Mouse (Mus musculus) CH12.LX (cell line): ENCODE data around the gene Midn. TPM values are rescaled to one million over a fixed set of nuclear protein-coding genes. Genes with fewer than 3 reads are reported as not detected.
A peak's percentile ranks its signal among the peaks of the same experiment; 100 is the strongest.

Source experiments
- DNase-seq: peaks from one replicate; pipeline ENCODE4 v3.0.0-alpha.2; 2013; ENCODE audit errors: extremely low read depth
- H3K27ac ChIP-seq: 2 replicates; pipeline ENCODE4 v1.5.1; 2012; ENCODE audit warnings: low read depth, mild to moderate bottlenecking, control low read depth, moderate library complexity; ENCODE audit not compliant: insufficient read depth
- H3K27me3 ChIP-seq: replicated peaks from 2 replicates; pipeline ENCODE3; 2012; ENCODE audit warnings: inconsistent platforms
- H3K36me3 ChIP-seq, 2 experiments: replicated peaks in 1 of 2; 2 replicates each; pipeline versions ENCODE3 to v1.6.1; 2012; ENCODE audit warnings: inconsistent platforms in 1 of 2, low read length in 1 of 2, mild to moderate bottlenecking in 1 of 2, mixed read lengths in 1 of 2, moderate library complexity in 1 of 2; ENCODE audit not compliant: control insufficient read depth in 1 of 2, insufficient read depth in 1 of 2
- H3K4me1 ChIP-seq, 2 experiments: 2 replicates each; pipeline ENCODE4 v1.6.1; 2012; ENCODE audit warnings: inconsistent platforms in 1 of 2, moderate library complexity in 1 of 2; ENCODE audit not compliant: insufficient read depth in 2 of 2, control insufficient read depth in 1 of 2
- H3K4me2 ChIP-seq: 2 replicates; pipeline ENCODE4 v1.6.1; 2012; ENCODE audit warnings: low read depth, mild to moderate bottlenecking, control low read depth; ENCODE audit not compliant: poor library complexity, insufficient read depth, severe bottlenecking
- H3K4me3 ChIP-seq, 3 experiments: fragments of 150-350 bp in 1 of 3; sonication (generic) in 1 of 3; replicated peaks in 1 of 3; 2 replicates each; pipeline versions ENCODE3 to v1.5.1; 2011 to 2012; ENCODE audit warnings: low read depth in 2 of 3, low read length in 2 of 3, mild to moderate bottlenecking in 2 of 3, moderate library complexity in 2 of 3, control low read depth in 1 of 3, improper control_type of control experiment in 1 of 3, inconsistent platforms in 1 of 3, mixed read lengths in 1 of 3; ENCODE audit not compliant: poor library complexity in 1 of 3
- H3K79me2 ChIP-seq: replicated peaks from 2 replicates; pipeline ENCODE4 v1.6.1; 2012; ENCODE audit warnings: mild to moderate bottlenecking, moderate library complexity; ENCODE audit not compliant: control insufficient read depth, poor library complexity, insufficient read depth, severe bottlenecking; ENCODE audit errors: extremely low read depth
- H3K9ac ChIP-seq: 2 replicates; pipeline ENCODE4 v1.6.1; 2012; ENCODE audit warnings: low read depth, mild to moderate bottlenecking, control low read depth, moderate library complexity; ENCODE audit not compliant: insufficient read depth
- H3K9me3 ChIP-seq: replicated peaks from 2 replicates; pipeline ENCODE3; 2012; ENCODE audit warnings: low read length, inconsistent platforms, mixed read lengths
- BHLHE40 ChIP-seq: IDR thresholded peaks from 2 replicates; pipeline ENCODE4 v1.6.1; 2011; ENCODE audit warnings: mild to moderate bottlenecking, low read depth, low read length, improper control_type of control experiment
- CHD1 ChIP-seq: IDR thresholded peaks from 2 replicates; pipeline ENCODE4 v1.6.1; 2012; ENCODE audit warnings: low read depth, low read length, improper control_type of control experiment, inconsistent platforms
- CHD2 ChIP-seq: IDR thresholded peaks from 2 replicates; pipeline ENCODE4 v1.6.1; 2011; ENCODE audit warnings: low read length, improper control_type of control experiment
- CTCF ChIP-seq, 2 experiments: IDR thresholded peaks in 1 of 2; conservative IDR thresholded peaks in 1 of 2; 2 replicates each; pipeline ENCODE4 v1.5.1; 2011 to 2012; ENCODE audit warnings: low read depth in 2 of 2, low read length in 2 of 2, improper control_type of control experiment in 1 of 2, inconsistent platforms in 1 of 2, mild to moderate bottlenecking in 1 of 2, moderate library complexity in 1 of 2
- E2F4 ChIP-seq: IDR thresholded peaks from 2 replicates; pipeline ENCODE4 v1.6.1; 2011; ENCODE audit warnings: low read depth, low read length, improper control_type of control experiment; ENCODE audit not compliant: insufficient replicate concordance
- ELF1 ChIP-seq: IDR thresholded peaks from 2 replicates; pipeline ENCODE4 v1.6.1; 2014; ENCODE audit warnings: low read depth, mild to moderate bottlenecking, inconsistent platforms, low read length, improper control_type of control experiment
- EP300 ChIP-seq: IDR thresholded peaks from 2 replicates; pipeline ENCODE4 v1.6.1; 2011; ENCODE audit warnings: low read length, improper control_type of control experiment
- ETS1 ChIP-seq: conservative IDR thresholded peaks from 2 replicates; pipeline ENCODE4 v1.6.1; 2012; ENCODE audit warnings: low read depth, mild to moderate bottlenecking, inconsistent platforms, low read length, improper control_type of control experiment, moderate library complexity
- GABPA ChIP-seq: IDR thresholded peaks from 2 replicates; pipeline ENCODE4 v1.6.1; 2012; ENCODE audit warnings: low read depth, low read length, improper control_type of control experiment, inconsistent platforms; ENCODE audit not compliant: insufficient replicate concordance
- HCFC1 ChIP-seq: IDR thresholded peaks from 2 replicates; pipeline ENCODE4 v1.6.1; 2012; ENCODE audit warnings: low read depth, mild to moderate bottlenecking, inconsistent platforms, low read length, improper control_type of control experiment
- IRF4 ChIP-seq: IDR thresholded peaks from 2 replicates; pipeline ENCODE4 v1.6.1; 2014; ENCODE audit warnings: low read depth, mild to moderate bottlenecking, inconsistent platforms, low read length, improper control_type of control experiment
- JUN ChIP-seq: IDR thresholded peaks from 2 replicates; pipeline ENCODE4 v1.6.1; 2011; ENCODE audit warnings: low read depth, mild to moderate bottlenecking, low read length, improper control_type of control experiment, moderate library complexity; ENCODE audit not compliant: insufficient read depth
- JUND ChIP-seq: conservative IDR thresholded peaks from 2 replicates; pipeline ENCODE4 v1.6.1; 2011; ENCODE audit warnings: low read depth, low read length, improper control_type of control experiment
- KAT2A ChIP-seq: IDR thresholded peaks from 2 replicates; pipeline ENCODE4 v1.6.1; 2012; ENCODE audit warnings: low read length, improper control_type of control experiment, inconsistent platforms; ENCODE audit not compliant: insufficient replicate concordance
- MAFK ChIP-seq: IDR thresholded peaks from 2 replicates; pipeline ENCODE4 v1.6.1; 2011; ENCODE audit warnings: low read length, improper control_type of control experiment; ENCODE audit not compliant: insufficient replicate concordance
- MAX ChIP-seq: IDR thresholded peaks from 2 replicates; pipeline ENCODE4 v1.6.1; 2011; ENCODE audit warnings: low read length, improper control_type of control experiment
- MAZ ChIP-seq: IDR thresholded peaks from 2 replicates; pipeline ENCODE4 v1.6.1; 2012; ENCODE audit warnings: low read depth, mild to moderate bottlenecking, inconsistent platforms, low read length, improper control_type of control experiment, moderate library complexity
- MEF2A ChIP-seq: IDR thresholded peaks from 2 replicates; pipeline ENCODE4 v1.6.1; 2014; ENCODE audit warnings: low read depth, mild to moderate bottlenecking, inconsistent platforms, low read length, improper control_type of control experiment, borderline replicate concordance
- MXI1 ChIP-seq: IDR thresholded peaks from 2 replicates; pipeline ENCODE4 v1.6.1; 2011; ENCODE audit warnings: mild to moderate bottlenecking, low read depth, low read length, improper control_type of control experiment
- MYC ChIP-seq: IDR thresholded peaks from 2 replicates; pipeline ENCODE4 v1.6.1; 2011; ENCODE audit warnings: low read depth, mild to moderate bottlenecking, improper control_type of control experiment, low read length
- NELFE ChIP-seq: IDR thresholded peaks from 2 replicates; pipeline ENCODE4 v1.6.1; 2011; ENCODE audit warnings: low read depth, low read length, improper control_type of control experiment
- NRF1 ChIP-seq: IDR thresholded peaks from 2 replicates; pipeline ENCODE4 v1.6.1; 2014; ENCODE audit warnings: low read depth, mild to moderate bottlenecking, inconsistent platforms, low read length, improper control_type of control experiment, moderate library complexity
- PAX5 ChIP-seq: IDR thresholded peaks from 2 replicates; pipeline ENCODE4 v1.6.1; 2012; ENCODE audit warnings: low read length, inconsistent platforms, mixed read lengths
- POLR2A ChIP-seq: IDR thresholded peaks from 2 replicates; pipeline ENCODE4 v1.6.1; 2011; ENCODE audit warnings: low read depth, mild to moderate bottlenecking, improper control_type of control experiment, low read length
- POLR2AphosphoS2 ChIP-seq: IDR thresholded peaks from 2 replicates; pipeline ENCODE4 v1.6.1; 2011; ENCODE audit warnings: low read depth, low read length, improper control_type of control experiment
- RAD21 ChIP-seq: IDR thresholded peaks from 2 replicates; pipeline ENCODE4 v1.6.1; 2011; ENCODE audit warnings: low read depth, mild to moderate bottlenecking, low read length, improper control_type of control experiment, moderate library complexity
- RCOR1 ChIP-seq: conservative IDR thresholded peaks from 2 replicates; pipeline ENCODE4 v1.6.1; 2012; ENCODE audit warnings: low read depth, mild to moderate bottlenecking, inconsistent platforms, low read length, improper control_type of control experiment
- SIN3A ChIP-seq: IDR thresholded peaks from 2 replicates; pipeline ENCODE4 v1.6.1; 2012; ENCODE audit warnings: low read length, improper control_type of control experiment, inconsistent platforms
- SMC3 ChIP-seq: IDR thresholded peaks from 2 replicates; pipeline ENCODE4 v1.6.1; 2011; ENCODE audit warnings: low read depth, low read length, improper control_type of control experiment
- TBP ChIP-seq: conservative IDR thresholded peaks from 2 replicates; pipeline ENCODE4 v1.6.1; 2011; ENCODE audit warnings: low read depth, low read length, improper control_type of control experiment
- TCF12 ChIP-seq: IDR thresholded peaks from 2 replicates; pipeline ENCODE4 v1.6.1; 2014; ENCODE audit warnings: low read depth, mild to moderate bottlenecking, inconsistent platforms, low read length, improper control_type of control experiment
- UBTF ChIP-seq: IDR thresholded peaks from 2 replicates; pipeline ENCODE4 v1.6.1; 2012; ENCODE audit warnings: low read depth, mild to moderate bottlenecking, inconsistent platforms, low read length, improper control_type of control experiment, moderate library complexity
- USF1 ChIP-seq: IDR thresholded peaks from 2 replicates; pipeline ENCODE4 v1.6.1; 2014; ENCODE audit warnings: low read depth, mild to moderate bottlenecking, inconsistent platforms, low read length, improper control_type of control experiment
- USF2 ChIP-seq: conservative IDR thresholded peaks from 2 replicates; pipeline ENCODE4 v1.6.1; 2011; ENCODE audit warnings: low read depth, low read length, improper control_type of control experiment
- ZC3H11A ChIP-seq: IDR thresholded peaks from 2 replicates; pipeline ENCODE4 v1.6.1; 2012; ENCODE audit warnings: low read depth, mild to moderate bottlenecking, inconsistent platforms, low read length, improper control_type of control experiment
- ZKSCAN1 ChIP-seq: IDR thresholded peaks from 2 replicates; pipeline ENCODE4 v1.6.1; 2012; ENCODE audit warnings: low read depth, inconsistent platforms, low read length, improper control_type of control experiment, borderline replicate concordance
- ZMIZ1 ChIP-seq: IDR thresholded peaks from 2 replicates; pipeline ENCODE4 v1.6.1; 2012; ENCODE audit warnings: low read depth, mild to moderate bottlenecking, inconsistent platforms, low read length, improper control_type of control experiment
- ZNF384 ChIP-seq: IDR thresholded peaks from 2 replicates; pipeline ENCODE4 v1.6.1; 2012; ENCODE audit warnings: low read depth, low read length, improper control_type of control experiment, inconsistent platforms
- dilution Hi-C: fragments of 300-500 bp; cut with MboI; formaldehyde crosslinking; loops from 2 replicates; pipeline ENCODE4 v1.14.3; 2020; ENCODE audit warnings: low sequenced_read_pairs; ENCODE audit not compliant: extremely low pct_unique_long_range_greater_than_20kb, extremely low pct_ligation_motif_present
- in situ Hi-C: fragments of 300-500 bp; cut with MboI; formaldehyde crosslinking; loops from 3 replicates; pipeline ENCODE4 v1.14.3; 2019; ENCODE audit warnings: low sequenced_read_pairs, low pct_ligation_motif_present, low pct_unique_long_range_greater_than_20kb, mixed read lengths
- polyA plus RNA-seq: library from polyadenylated mRNA; unstranded; fragments of >175 nt; gene quantifications from 2 replicates; pipeline ENCODE4 v1.2.1, GENCODE M21; 2012; ENCODE audit warnings: low read depth; ENCODE audit not compliant: insufficient read length
- total RNA-seq, 2 experiments: library from RNA; depleted of rRNA; stranded (reverse); fragments of 300-350 nt in 1 of 2; fragments of >200 nt in 1 of 2; gene quantifications; 2 replicates each; pipeline ENCODE4 v1.2.3; 2012 to 2014

Midn gene
- total and polyA plus RNA-seq, 3 experiments, result 4.7 to 33.2 (median 16.2) TPM

DNA sequence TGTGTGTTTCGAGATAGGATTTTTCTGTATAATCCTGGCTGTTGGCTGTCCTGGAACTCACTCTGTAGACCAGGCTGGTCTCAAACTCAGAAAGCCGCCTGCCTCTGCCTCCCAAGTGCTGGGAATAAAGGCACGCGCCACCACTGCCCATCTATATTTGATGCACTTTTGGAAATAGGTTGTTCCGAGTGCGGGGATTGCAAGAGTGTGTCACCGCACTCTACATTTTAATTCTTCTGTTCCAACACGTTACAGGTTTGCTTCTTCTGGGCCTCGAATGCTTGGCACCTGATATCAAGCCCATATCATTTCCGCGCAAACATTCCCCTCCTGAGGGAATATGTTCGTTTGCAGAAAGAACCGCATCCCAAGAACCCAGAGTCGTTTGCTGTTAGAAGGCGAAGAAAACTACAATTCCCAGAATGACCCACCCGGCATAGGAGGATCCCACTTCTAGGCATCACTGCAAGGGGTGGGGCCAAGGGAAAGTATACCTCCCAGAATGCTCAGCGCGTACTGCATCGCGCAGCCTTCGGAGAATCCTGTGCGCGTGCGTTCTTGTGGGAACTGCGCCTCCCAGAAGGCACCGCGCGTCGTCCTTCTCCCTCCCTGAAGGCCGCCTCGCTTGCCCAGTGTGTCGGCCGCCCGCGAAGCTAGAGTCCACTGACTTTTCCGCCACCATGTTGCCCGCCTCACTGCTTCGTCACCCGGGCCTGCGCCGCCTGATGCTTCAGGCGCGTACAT lies 6.1 kb upstream of the Midn start:
- H3K4me1 ChIP-seq, result peaks cover 28 to 67% of the 10 kb centered on the region in 2 experiments
- no peaks in the 10 kb centered on the region for H3K9me3 ChIP-seq
- H3K4me3 ChIP-seq, result peak overlapping the region; percentile 80 to 90 (median 84)
- TF ChIP-seq ZKSCAN1 (no peak), MAX (peak; percentile 91; the same call in 1 of the 2 replicates), MAFK (no peak), ZNF384 (no peak), E2F4 (no peak), CHD2 (peak; percentile 8), CTCF (conservative IDR thresholded peaks at IDR 0.05 in 1 of 2, IDR thresholded peaks at IDR 0.05 in 1 of 2; ENCODE audit: low read depth in 2 of 2, low read length in 2 of 2) (no peak), POLR2AphosphoS2 (peak; percentile 56; the same call in 1 of the 2 replicates), ZMIZ1 (peak; percentile 64; the same call in 1 of the 2 replicates), HCFC1 (peak; percentile 95), RCOR1 (no peak; the same call in 1 of the 2 replicates), ETS1 (0 out of 2 replicates have a peak, but pooled peaks have one; percentile 12), ELF1 (0 out of 2 replicates have a peak, but pooled peaks have one; percentile 60), ZC3H11A (no peak), TBP (no peak; the same call in 1 of the 2 replicates), SMC3 (no peak), USF1 (no peak), TCF12 (peak; percentile 49), UBTF (no peak), IRF4 (peak; percentile 36; the same call in 1 of the 2 replicates), NELFE (peak; percentile 83), PAX5 (no peak), RAD21 (no peak), MEF2A (peak; percentile 46; the same call in 1 of the 2 replicates), GABPA (peak; percentile 14; the same call in 1 of the 2 replicates), MAZ (0 out of 2 replicates have a peak, but pooled peaks have one; percentile 66), MYC (peak; percentile 89), JUND (no peak), KAT2A (peak; percentile 87; the same call in 1 of the 2 replicates), JUN (no peak), CHD1 (no peak), USF2 (no peak), BHLHE40 (no peak; the same call in 1 of the 2 replicates), EP300 (no peak), POLR2A (peak; percentile 85), MXI1 (peak; percentile 15; the same call in 1 of the 2 replicates), NRF1 (peak; percentile 90), SIN3A (peak; percentile 88)
- peak overlapping the region; percentile 79 for H3K27ac ChIP-seq
- peak; percentile 98 for DNase-seq
- dilution Hi-C loops (no loop called here), in situ Hi-C loops (loop anchor here (5.0 kb wide), 1 partner anchor 155 kb away; the partner anchor contains the start of gene Cnn2)
- peaks cover 25% of the 10 kb centered on the region for H3K27me3 ChIP-seq
- peaks cover 18% of the 10 kb centered on the region for H3K79me2 ChIP-seq
- H3K4me2 ChIP-seq, result peak overlapping the region; percentile 72
- peaks cover 31 to 37% of the 10 kb centered on the region in 2 experiments for H3K36me3 ChIP-seq
- peak overlapping the region; percentile 82 for H3K9ac ChIP-seq
